In the genomic region with DNA sequence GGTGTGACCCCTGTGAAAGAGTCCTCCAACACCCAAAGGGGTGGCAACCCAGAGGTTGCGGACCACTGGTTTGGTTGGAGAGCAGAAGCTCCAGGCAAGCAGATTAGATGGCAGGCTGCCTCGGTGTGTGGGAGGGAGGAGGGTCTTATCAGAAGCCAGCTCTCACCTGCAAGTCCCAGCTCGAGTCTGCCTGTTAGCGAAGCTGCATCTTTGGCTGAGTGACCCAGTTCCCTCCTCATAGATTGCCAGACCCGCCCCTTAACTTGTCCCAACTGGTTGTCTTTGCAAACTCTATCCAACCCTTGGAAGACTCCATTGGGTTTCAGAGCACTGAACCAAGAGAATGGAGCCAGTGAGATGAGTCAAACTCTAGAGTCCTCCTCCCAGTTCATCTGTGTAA, we compare ENCODE assay signal across 17 mouse cellular contexts.
"Had no signal": no experiment of that assay in that cellular context is flagged by ENCODE, and none has a peak within 500 bp of the region (broad histone marks: within the 10 kb centered on the region; RNA-seq: fewer than 3 reads in every experiment).

No protein-coding gene starts in this region.

- H3K9me3 ChIP-seq: kidney, embryonic 15.5 days; limb, embryonic 13.5 days; liver, embryonic 12.5 days; megakaryocyte, embryonic 14.5 days; midbrain, embryonic 12.5 days; neural tube, embryonic 13.5 days had no signal

- H3K9ac ChIP-seq: kidney, embryonic 15.5 days; limb, embryonic 13.5 days; liver, embryonic 12.5 days; lung, embryonic 14.5 days; midbrain, embryonic 12.5 days; neural tube, embryonic 13.5 days had no signal

- H3K27ac ChIP-seq: limb, embryonic 13.5 days; liver, embryonic 12.5 days; midbrain, embryonic 12.5 days; neural tube, embryonic 13.5 days had no signal

- H3K27me3 ChIP-seq: kidney, embryonic 15.5 days; limb, embryonic 13.5 days; liver, embryonic 12.5 days; midbrain, embryonic 12.5 days; neural tube, embryonic 13.5 days had no signal

- ATAC-seq: intestine, embryonic 16.5 days; liver, embryonic 12.5 days; midbrain, embryonic 16.5 days had no signal

- H3K4me3 ChIP-seq: kidney, embryonic 15.5 days; limb, embryonic 13.5 days; liver, embryonic 12.5 days; megakaryocyte, embryonic 14.5 days; midbrain, embryonic 12.5 days; neural tube, embryonic 13.5 days had no signal

- H3K4me1 ChIP-seq: liver, embryonic 12.5 days; megakaryocyte, embryonic 14.5 days had no signal

- H3K4me2 ChIP-seq: kidney, embryonic 15.5 days; limb, embryonic 13.5 days; liver, embryonic 12.5 days; lung, embryonic 14.5 days; midbrain, embryonic 12.5 days; neural tube, embryonic 13.5 days had no signal

- DNase-seq: kidney, adult 2 months; kidney, postnatal 14 days; layer of hippocampus, postnatal 36 days; lung, embryonic 14.5 days; lung, postnatal 10 days; lung, postnatal 4 days; right cerebral cortex, postnatal 25 days; thymus, adult 2 months; thymus, postnatal 25 days had no signal

- H3K36me3 ChIP-seq: liver, embryonic 12.5 days had no signal
